Mouse (Mus musculus): Measurements from ENCODE around the gene Sprr2i.

DNA sequence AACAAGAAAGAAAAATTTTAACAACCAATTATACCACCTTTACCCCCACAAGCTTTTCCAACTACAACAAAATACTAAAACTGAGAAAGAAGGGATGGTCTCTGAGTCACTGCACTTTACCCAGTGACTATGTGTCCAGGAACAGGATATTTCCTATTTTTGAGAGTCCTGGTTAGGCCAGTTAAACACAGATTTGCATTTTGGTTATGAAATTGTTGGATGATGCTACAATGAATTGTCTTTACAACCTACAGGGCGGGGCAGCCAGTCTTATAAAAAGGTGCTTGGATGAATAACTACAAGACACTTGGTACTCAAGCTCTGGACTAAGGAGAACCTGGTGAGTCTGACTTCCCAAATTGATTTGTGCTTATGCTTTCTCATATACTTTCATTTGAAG is 22.4 kb upstream of the Sprr2i start, which contains the start of gene Sprr2h:
- TF ChIP-seq E2F4 (IDR thresholded peaks at IDR 0.05; ENCODE audit: insufficient read depth) (no peak), CEBPB (IDR thresholded peaks at IDR 0.05; ENCODE audit: insufficient read depth, poor library complexity, severe bottlenecking) (no peak), POLR2AphosphoS2 (IDR thresholded peaks at IDR 0.05; ENCODE audit: insufficient read length, low read depth) (no peak), POLR2A (IDR thresholded peaks at IDR 0.05; ENCODE audit: insufficient read length, low read depth) (no peak)

Measured in myocyte (in vitro differentiated cells).